Mouse (Mus musculus): ENCODE data around the gene Fosb.

- TF ChIP-seq CTCF (IDR thresholded peaks at IDR 0.05; ENCODE audit: low read depth) (no peak), EP300 (IDR thresholded peaks at IDR 0.05; ENCODE audit: low read depth) (no peak)
Observed at GRCm38 (mm10) chr7:19326359-19326758, 16.5 kb upstream of the Fosb start.
